Mouse (Mus musculus): Measurements from ENCODE around the gene Fbxw8. TPM values are rescaled to one million over a fixed set of nuclear protein-coding genes. Genes with fewer than 3 reads are reported as not detected.

Gene Fbxw8
- polyA plus RNA-seq, 1 experiment from 2014 or later = 28.9 TPM

DNA sequence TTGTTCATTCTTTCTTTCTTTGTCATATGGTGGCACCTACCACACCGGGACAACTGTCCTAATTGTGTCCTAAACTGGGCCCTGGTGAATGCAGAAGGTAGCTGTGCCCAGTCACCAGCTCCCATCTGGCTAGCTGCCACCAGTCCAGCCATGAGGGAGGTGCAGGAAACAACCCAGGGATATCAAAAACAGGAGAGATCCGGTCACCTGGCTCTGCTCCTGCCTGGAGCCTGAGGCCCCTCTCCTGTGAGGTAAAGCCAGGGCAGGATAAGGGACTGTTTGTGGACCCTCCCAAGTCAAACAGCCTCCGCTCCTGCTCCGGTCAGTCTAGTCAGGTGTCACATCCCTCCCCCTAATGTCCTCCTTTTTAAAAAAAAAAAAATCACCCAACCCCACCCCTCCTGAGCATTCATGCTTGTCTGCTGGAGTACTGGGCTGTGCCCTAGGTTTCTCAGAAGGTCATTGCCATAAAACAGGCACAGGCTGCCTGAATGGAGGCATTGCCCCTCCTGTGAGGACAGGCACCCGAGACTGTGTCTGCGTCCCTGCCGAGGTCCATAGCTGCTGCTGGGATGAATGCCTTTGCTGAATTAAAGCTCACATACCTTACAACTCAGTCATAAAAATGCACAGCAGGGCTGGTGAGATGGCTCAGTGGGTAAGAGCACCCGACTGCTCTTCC is 103.1 kb downstream of the Fbxw8 start:
- ATAC-seq (ENCODE audit: insufficient number of reproducible peaks, insufficient read depth, low FRiP score, low TSS enrichment, low read depth) = no peak
- H3K9me3 ChIP-seq = no peaks in the 10 kb centered on the region
- no peak overlapping the region for H3K4me3 ChIP-seq
- H3K27ac ChIP-seq = no peak overlapping the region
- H3K27me3 ChIP-seq = no peaks in the 10 kb centered on the region
- H3K9ac ChIP-seq = no peak overlapping the region
- peaks cover 2% of the 10 kb centered on the region; the same call in 1 of the 2 replicates for H3K4me1 ChIP-seq
- WGBS = 83% methylated on average over 8 of the region's 8 CpGs
- no peaks in the 10 kb centered on the region for H3K36me3 ChIP-seq
- no peak overlapping the region for H3K4me2 ChIP-seq

DNA sequence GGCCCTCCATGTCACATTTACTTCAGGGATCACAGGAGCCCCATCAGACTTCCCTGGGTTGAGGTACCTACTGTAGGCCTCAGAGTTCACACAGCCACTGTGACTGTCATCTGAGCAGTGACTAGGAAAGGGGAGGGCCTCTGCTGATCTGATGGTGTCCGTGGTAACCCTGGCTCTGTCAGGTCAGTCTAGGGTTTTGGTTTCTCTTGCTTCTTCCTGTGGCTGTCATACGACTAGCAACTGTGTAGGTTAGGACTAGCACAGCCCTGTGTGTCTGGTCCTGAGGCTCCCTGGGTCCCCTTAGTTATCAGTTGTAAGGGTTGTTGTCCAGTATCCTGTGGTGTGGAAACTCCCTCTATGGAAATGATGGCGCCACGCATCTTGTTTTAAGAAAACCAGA is 104.5 kb downstream of the Fbxw8 start:
- Histone ChIP-seq H3K9me3 (no peaks in the 10 kb centered on the region), H3K4me1 (no peaks in the 10 kb centered on the region), H3K27ac (no peak overlapping the region), H3K9ac (no peak overlapping the region), H3K4me3 (no peak overlapping the region), H3K27me3 (no peaks in the 10 kb centered on the region), H3K4me2 (no peak overlapping the region), H3K36me3 (no peaks in the 10 kb centered on the region)
- no peak for ATAC-seq (ENCODE audit: insufficient number of reproducible peaks, insufficient read depth, low FRiP score, low TSS enrichment, low read depth)
- WGBS = 76% methylated on average over 4 of the region's 4 CpGs

DNA sequence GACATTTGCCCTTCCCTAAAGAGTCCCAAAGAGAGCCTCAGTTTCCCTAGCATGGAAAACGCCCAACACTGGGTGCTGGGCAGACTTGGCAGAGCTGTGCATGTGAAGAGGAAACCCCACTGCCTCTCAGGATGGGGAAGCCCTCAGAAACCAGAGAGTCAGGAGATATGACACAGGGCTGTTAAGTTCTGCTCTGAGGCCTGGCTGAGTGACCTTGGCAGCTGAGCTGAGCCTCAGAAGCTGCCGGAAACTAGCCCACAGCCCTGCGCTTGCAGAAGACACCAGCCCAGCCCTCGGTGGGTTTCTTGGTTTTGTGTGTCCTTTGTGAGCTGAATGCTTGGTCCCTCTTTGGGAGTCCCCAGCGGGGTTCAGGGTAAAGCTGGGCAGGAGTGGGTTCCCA is 106.3 kb downstream of the Fbxw8 start:
- no peak overlapping the region for H3K4me3 ChIP-seq
- H3K27ac ChIP-seq = no peak overlapping the region
- H3K9me3 ChIP-seq = no peaks in the 10 kb centered on the region
- no peaks in the 10 kb centered on the region for H3K27me3 ChIP-seq
- ATAC-seq (ENCODE audit: insufficient number of reproducible peaks, insufficient read depth, low FRiP score, low TSS enrichment, low read depth) = no peak
- no peak overlapping the region for H3K9ac ChIP-seq
- no peaks in the 10 kb centered on the region for H3K4me1 ChIP-seq
- no peak overlapping the region for H3K4me2 ChIP-seq
- no peaks in the 10 kb centered on the region for H3K36me3 ChIP-seq
- 80% methylated on average over 5 of the region's 5 CpGs for WGBS

DNA sequence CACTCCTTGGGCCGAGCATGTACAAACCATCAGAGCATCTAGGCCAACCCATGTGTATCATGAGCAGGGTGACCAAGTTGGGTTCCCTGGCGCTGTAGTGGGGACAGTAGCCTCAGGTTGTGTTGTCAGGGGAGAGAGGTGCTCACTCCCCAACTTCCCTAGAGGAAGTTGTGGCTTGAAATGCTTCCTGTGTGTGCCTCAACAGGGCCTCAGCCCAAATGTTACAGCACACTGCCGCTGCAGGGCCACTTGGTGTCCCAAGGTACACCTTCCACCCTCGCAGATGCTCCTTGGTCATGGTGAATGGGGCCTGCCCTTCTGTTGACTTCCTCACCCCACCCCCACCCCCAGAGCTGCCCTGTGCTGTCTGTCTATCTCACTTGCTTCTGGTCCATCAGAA is 106.9 kb downstream of the Fbxw8 start:
- Histone ChIP-seq H3K9ac (no peak overlapping the region), H3K4me2 (no peak overlapping the region), H3K27ac (no peak overlapping the region), H3K4me3 (no peak overlapping the region), H3K27me3 (no peaks in the 10 kb centered on the region), H3K9me3 (no peaks in the 10 kb centered on the region), H3K36me3 (no peaks in the 10 kb centered on the region), H3K4me1 (no peaks in the 10 kb centered on the region)
- no peak for ATAC-seq (ENCODE audit: insufficient number of reproducible peaks, insufficient read depth, low FRiP score, low TSS enrichment, low read depth)
- 85% methylated on average over 4 of the region's 4 CpGs for WGBS

DNA sequence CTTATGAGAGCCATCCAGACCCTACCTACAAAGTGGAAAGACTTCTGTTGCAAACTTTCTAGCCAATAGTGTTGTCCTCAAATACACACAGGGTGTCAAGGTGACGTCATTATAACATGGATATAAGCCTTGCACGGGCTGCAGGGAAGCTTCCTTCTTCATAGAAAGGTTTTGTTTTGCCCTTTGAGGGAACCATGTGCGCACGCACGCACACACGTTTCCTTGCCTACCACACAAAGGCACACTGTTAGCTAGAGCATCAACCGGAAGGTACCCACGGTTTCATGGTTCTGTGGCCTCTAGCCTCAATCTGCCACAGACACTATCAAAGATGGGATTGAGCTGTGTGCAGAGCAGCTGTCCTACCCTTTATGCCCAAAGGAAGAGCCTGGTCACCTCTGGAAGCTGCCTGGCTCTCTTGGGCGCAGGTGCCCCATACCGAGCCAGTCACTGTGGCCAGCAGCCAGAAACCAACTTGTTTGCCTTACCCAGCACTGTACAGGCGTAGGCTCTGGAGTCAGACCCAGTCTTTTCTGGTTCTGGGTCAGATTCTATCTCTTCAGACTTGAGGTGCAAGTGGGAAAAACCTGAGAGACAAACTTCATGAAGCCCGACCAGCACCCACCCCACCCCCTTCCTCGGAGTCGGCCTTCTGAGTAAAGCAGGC is 108.0 kb downstream of the Fbxw8 start:
- Histone ChIP-seq H3K27me3 (no peaks in the 10 kb centered on the region), H3K9me3 (no peaks in the 10 kb centered on the region), H3K4me2 (no peak overlapping the region), H3K36me3 (no peaks in the 10 kb centered on the region), H3K4me1 (no peaks in the 10 kb centered on the region), H3K9ac (no peak overlapping the region), H3K27ac (no peak overlapping the region), H3K4me3 (no peak overlapping the region)
- no peak for ATAC-seq (ENCODE audit: insufficient number of reproducible peaks, insufficient read depth, low FRiP score, low TSS enrichment, low read depth)
- WGBS = 85% methylated on average over 14 of the region's 14 CpGs

DNA sequence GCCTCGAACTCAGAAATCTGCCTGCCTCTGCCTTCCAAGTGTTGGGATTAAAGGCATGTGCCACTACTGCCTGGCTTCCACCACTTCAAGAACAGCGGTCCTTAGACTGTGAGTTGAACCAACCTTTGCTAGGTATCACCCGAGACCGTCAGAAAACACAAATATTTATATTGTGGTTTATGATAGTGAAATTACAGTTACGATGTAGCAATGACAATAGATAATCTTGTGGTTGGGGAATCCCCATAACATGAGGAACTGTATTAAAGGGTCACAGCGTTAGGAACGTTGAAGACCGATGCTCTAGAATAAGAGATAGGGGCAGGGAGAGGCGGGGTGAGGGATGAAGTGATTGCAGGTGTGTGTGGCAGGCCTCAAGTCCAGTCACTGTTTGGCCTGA is 109.9 kb downstream of the Fbxw8 start:
- Histone ChIP-seq H3K4me3 (no peak overlapping the region), H3K9ac (no peak overlapping the region), H3K27me3 (no peaks in the 10 kb centered on the region), H3K27ac (no peak overlapping the region), H3K9me3 (no peaks in the 10 kb centered on the region), H3K4me1 (no peaks in the 10 kb centered on the region), H3K4me2 (no peak overlapping the region), H3K36me3 (no peaks in the 10 kb centered on the region)
- WGBS = 95% methylated on average over 9 of the region's 9 CpGs
- ATAC-seq (ENCODE audit: insufficient number of reproducible peaks, insufficient read depth, low FRiP score, low TSS enrichment, low read depth) = no peak

DNA sequence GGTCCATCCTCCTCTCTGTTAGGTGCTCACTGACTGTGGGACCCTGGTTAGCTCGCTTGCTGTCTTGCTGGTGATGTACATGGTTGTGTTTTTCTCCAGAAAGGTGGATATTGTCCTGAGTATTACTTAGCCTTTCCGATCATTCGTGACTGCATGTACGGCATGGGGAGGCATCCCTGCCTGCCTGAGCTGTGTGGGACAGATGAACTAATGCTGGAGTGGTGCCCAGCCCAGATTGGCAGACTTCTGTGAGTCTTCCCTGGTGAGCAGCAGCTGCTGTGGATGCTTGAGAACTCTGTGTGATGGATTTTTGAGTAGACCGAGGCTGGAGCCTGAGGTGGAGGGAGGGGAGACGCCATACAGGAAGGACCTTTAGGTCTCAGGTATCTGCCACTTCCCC is 110.4 kb downstream of the Fbxw8 start:
- H3K4me2 ChIP-seq = no peak overlapping the region
- no peak overlapping the region for H3K4me3 ChIP-seq
- WGBS = 83% methylated on average over 6 of the region's 6 CpGs
- no peaks in the 10 kb centered on the region for H3K27me3 ChIP-seq
- no peak for ATAC-seq (ENCODE audit: insufficient number of reproducible peaks, insufficient read depth, low FRiP score, low TSS enrichment, low read depth)
- no peaks in the 10 kb centered on the region for H3K4me1 ChIP-seq
- H3K9ac ChIP-seq = no peak overlapping the region
- H3K27ac ChIP-seq = no peak overlapping the region
- no peaks in the 10 kb centered on the region for H3K9me3 ChIP-seq
- no peaks in the 10 kb centered on the region for H3K36me3 ChIP-seq

DNA sequence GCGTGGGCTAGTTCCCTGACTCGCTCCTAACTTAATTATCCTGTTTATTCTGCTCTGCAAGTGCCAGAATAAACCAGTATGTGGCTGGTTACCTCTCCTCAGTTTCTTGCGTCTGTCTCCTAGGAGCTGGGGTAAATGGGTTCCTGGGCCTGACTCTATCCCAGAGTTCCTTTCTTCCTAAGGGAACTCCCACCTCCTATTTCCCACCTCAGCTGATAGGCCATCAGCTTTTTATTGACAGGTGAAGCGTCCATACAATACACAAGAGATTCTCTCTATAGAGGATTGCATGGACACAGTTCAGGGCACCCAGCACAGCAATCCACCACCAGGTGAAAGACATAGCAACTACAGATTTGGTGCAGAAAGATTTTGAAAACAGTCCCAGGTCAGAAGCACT is 111.5 kb downstream of the Fbxw8 start:
- Histone ChIP-seq H3K4me3 (no peak overlapping the region), H3K9ac (no peak overlapping the region), H3K36me3 (no peaks in the 10 kb centered on the region), H3K27me3 (no peaks in the 10 kb centered on the region), H3K4me1 (no peaks in the 10 kb centered on the region), H3K27ac (no peak overlapping the region), H3K9me3 (no peaks in the 10 kb centered on the region), H3K4me2 (no peak overlapping the region)
- WGBS = 84% methylated on average over 4 of the region's 4 CpGs
- ATAC-seq (ENCODE audit: insufficient number of reproducible peaks, insufficient read depth, low FRiP score, low TSS enrichment, low read depth) = no peak

DNA sequence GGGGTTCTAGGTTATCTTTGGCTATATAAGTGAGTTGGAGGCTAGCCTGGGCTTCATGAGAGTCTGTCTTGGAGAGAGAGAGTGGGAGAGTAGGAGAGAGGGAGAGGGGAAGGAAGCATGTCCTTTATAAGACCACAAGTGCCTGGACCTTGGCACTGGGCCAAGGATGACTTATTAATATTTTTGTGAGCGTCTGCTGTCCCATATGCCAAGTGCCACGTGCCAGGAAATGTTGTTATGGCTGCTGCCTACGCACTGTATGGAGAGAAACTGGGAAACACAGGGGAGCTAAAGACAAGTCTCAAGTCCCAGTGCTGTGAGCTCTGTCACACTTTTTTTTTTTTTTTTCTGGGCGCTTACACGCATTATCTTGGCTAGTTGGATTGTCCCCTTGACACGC is 112.7 kb downstream of the Fbxw8 start:
- Histone ChIP-seq H3K9ac (no peak overlapping the region), H3K4me3 (no peak overlapping the region), H3K4me1 (peaks cover 4% of the 10 kb centered on the region), H3K9me3 (no peaks in the 10 kb centered on the region), H3K36me3 (no peaks in the 10 kb centered on the region), H3K27ac (no peak overlapping the region), H3K27me3 (no peaks in the 10 kb centered on the region), H3K4me2 (no peak overlapping the region)
- 90% methylated on average over 6 of the region's 6 CpGs for WGBS
- no peak for ATAC-seq (ENCODE audit: insufficient number of reproducible peaks, insufficient read depth, low FRiP score, low TSS enrichment, low read depth)

DNA sequence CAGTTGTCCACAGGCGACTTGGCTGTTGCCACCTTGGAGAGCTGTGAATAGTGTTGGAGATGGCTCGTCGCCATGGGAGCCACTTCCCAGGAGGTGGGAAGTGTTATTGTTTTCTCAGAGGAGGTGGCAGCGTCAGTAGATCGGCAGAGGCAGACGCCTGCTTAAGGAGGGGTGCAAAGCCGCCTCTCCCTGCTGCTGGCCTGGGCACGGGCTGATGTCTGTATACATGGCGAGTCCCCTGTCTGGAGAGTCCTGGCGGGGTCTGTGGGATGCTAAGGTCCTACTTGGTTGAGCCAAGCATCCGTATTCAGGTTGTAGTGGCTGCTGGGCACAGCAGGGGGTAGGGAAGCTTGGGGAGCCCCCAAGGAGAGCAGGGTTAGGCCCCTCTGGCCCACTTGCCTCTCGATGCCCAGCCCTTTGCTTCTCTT is 116.0 kb downstream of the Fbxw8 start:
- Histone ChIP-seq H3K4me1 (peaks cover 14% of the 10 kb centered on the region), H3K4me3 (no peak overlapping the region), H3K4me2 (no peak overlapping the region), H3K9ac (no peak overlapping the region), H3K36me3 (no peaks in the 10 kb centered on the region), H3K27me3 (no peaks in the 10 kb centered on the region), H3K9me3 (no peaks in the 10 kb centered on the region), H3K27ac (no peak overlapping the region)
- WGBS = 27% methylated on average over 12 of the region's 12 CpGs
- ATAC-seq (ENCODE audit: insufficient number of reproducible peaks, insufficient read depth, low FRiP score, low TSS enrichment, low read depth) = no peak

DNA sequence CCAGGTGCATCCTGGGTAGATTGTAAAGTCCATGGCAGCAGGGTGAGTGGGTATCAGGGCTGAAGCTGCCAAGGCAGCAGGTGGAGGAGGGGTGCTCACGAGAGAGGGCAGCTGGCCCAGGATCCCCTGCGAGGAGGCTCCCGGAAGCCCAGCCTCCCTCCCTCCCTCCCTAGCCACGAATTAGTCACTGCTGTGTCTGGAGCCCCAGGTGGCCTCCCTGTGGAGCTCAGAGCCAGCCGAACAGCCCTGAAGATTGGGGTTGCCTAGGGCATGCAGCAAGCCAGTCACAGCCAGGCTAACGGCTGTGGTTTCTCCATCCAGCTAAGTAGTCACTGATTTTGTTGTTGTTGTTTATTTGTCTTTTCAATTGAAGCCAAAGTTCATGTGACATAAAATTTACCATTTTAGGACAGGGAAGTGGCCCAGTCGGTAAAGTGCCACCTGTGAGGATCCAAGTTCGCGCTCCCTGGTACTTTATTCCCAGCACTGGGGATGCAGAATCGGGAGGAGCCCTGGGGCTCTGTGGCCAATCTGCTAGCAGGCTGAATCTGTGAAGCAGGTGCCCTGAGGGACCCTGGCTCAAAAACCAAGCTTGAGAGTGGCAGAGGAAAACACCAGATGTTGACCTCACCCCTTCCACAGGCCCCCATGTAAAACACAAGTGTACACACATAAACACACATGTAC is 117.3 kb downstream of the Fbxw8 start:
- Histone ChIP-seq H3K27me3 (no peaks in the 10 kb centered on the region), H3K4me2 (peak overlapping the region; percentile 42), H3K4me3 (no peak overlapping the region), H3K4me1 (peaks cover 14% of the 10 kb centered on the region), H3K9ac (0 out of 2 replicates have a peak overlapping the region, but pooled peaks have one; percentile 21), H3K36me3 (no peaks in the 10 kb centered on the region), H3K27ac (no peak overlapping the region), H3K9me3 (no peaks in the 10 kb centered on the region)
- peak; percentile 63; the same call in 1 of the 2 replicates for ATAC-seq (ENCODE audit: insufficient number of reproducible peaks, insufficient read depth, low FRiP score, low TSS enrichment, low read depth)
- WGBS = 8% methylated on average over 10 of the region's 10 CpGs
